Mouse (Mus musculus) lung, postnatal 0 days (tissue): Measurements from ENCODE around the gene Enox1. TPM values are rescaled to one million over a fixed set of nuclear protein-coding genes. Genes with fewer than 3 reads are reported as not detected.

Experiments
- ATAC-seq: fragments of 200-750 bp; cut with Nextera tagmentation; 2 replicates; pipeline ENCODE4 v1.8.0; 2017; ENCODE audit warnings: moderate library complexity
- DNase-seq: peaks from one replicate; pipeline ENCODE4 v3.0.0-alpha.2; 2016; ENCODE audit warnings: low spot score
- H3K27ac ChIP-seq: fragments of 300-500 bp; sonication (generic); 2 replicates; pipeline ENCODE4 v1.5.1; 2014; ENCODE audit warnings: antibody characterized with exemption, mild to moderate bottlenecking, low read length, mixed read lengths
- H3K27me3 ChIP-seq: fragments of 300-500 bp; sonication (generic); replicated peaks from 2 replicates; pipeline ENCODE4 v1.6.1; 2014; ENCODE audit warnings: low read length, mixed read lengths; ENCODE audit not compliant: insufficient read depth
- H3K36me3 ChIP-seq: fragments of 300-500 bp; sonication (generic); 2 replicates; pipeline ENCODE4 v1.6.1; 2014; ENCODE audit warnings: low read length, mixed read lengths; ENCODE audit not compliant: insufficient read depth
- H3K4me1 ChIP-seq: fragments of 300-500 bp; sonication (generic); 2 replicates; pipeline ENCODE4 v1.6.1; 2014; ENCODE audit warnings: antibody characterized with exemption, low read depth, low read length, mixed read lengths; ENCODE audit not compliant: insufficient read depth
- H3K4me2 ChIP-seq: fragments of 300-500 bp; sonication (generic); replicated peaks from 2 replicates; pipeline ENCODE4 v1.6.1; 2014; ENCODE audit warnings: low read depth, mild to moderate bottlenecking, low read length, moderate library complexity, mixed read lengths
- H3K4me3 ChIP-seq: fragments of 300-500 bp; sonication (generic); 2 replicates; pipeline ENCODE4 v1.5.1; 2014; ENCODE audit warnings: low read depth, low read length
- H3K9ac ChIP-seq: fragments of 300-500 bp; sonication (generic); replicated peaks from 2 replicates; pipeline ENCODE4 v1.6.1; 2014; ENCODE audit warnings: low read depth, mild to moderate bottlenecking
- H3K9me3 ChIP-seq: fragments of 300-500 bp; sonication (generic); 2 replicates; pipeline ENCODE4 v1.6.1; 2016; ENCODE audit warnings: low read length, mixed read lengths
- CTCF ChIP-seq: IDR thresholded peaks from 2 replicates; pipeline ENCODE4 v1.5.1; 2016; ENCODE audit warnings: antibody characterized with exemption, mild to moderate bottlenecking
- EP300 ChIP-seq: IDR thresholded peaks from 2 replicates; pipeline ENCODE4 v1.6.1; 2016; ENCODE audit warnings: antibody characterized with exemption, mild to moderate bottlenecking, control low read depth
- WGBS: fragments of 180-500 bp; shearing (Covaris S2); extraction: QIAGEN DNeasy Blood & Tissue Kit; methylation state at CpG from one replicate; pipeline ENCODE4 v1.1.7; 2014; 5-methylcytosine and 5-hydroxymethylcytosine counted together
- polyA plus RNA-seq: library from polyadenylated mRNA; unstranded; fragments of >200 nt; fragmentation: Nextera tagmentation; extraction: Ambion mirVana; gene quantifications from 2 replicates; pipeline ENCODE4 v1.2.1, GENCODE M21; 2015

Enox1 gene
- polyA plus RNA-seq, 1 experiment from 2014 or later = 1.5 TPM

DNA sequence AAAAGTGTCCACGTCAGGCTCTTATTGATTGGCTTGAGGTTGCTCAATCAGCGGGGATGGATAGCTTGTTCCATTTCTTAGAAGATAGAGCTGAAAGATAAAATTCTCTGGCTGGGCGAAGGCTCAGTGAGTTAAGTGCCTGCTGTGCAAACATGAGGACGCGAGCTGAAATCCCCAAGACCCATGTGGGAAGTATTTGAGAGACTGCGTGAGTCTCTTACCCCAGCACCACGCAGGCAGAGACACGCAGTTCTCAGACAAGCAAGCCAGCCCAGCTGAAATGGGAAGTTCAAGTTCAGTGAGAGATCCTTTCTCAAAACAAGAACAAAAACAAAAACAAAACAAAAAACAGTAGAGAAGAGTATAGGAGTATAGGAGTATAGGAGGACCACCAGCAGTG, 54.3 kb downstream of the Enox1 start:
- no peak overlapping the region for H3K4me2 ChIP-seq
- no peak for TF ChIP-seq CTCF
- no peak for TF ChIP-seq EP300
- H3K9ac ChIP-seq = no peak overlapping the region

DNA sequence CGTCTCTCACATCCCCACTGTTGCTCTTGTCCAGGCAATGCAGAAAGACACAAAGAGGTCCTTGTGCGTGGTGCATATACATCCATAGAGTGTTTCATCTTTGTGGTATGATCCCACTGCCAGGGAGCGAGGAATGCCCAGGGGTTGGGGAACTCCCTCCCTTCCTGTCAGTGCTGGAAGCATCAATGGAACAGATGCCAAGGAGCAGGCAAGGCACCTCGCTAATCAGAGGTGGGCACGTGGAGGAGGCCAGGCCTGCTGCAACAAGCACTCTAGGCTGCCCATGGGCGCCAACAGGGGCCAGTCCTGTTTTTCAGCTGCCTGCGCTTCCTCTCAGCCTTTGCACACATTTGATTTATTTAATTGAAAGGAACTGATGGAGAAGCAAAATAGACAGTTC, 56.6 kb downstream of the Enox1 start:
- 66% methylated on average over 7 of the region's 7 CpGs for WGBS
- Histone ChIP-seq H3K4me1 (no peaks in the 10 kb centered on the region), H3K9me3 (no peaks in the 10 kb centered on the region), H3K36me3 (no peaks in the 10 kb centered on the region), H3K27me3 (no peaks in the 10 kb centered on the region), H3K27ac (no peak overlapping the region), H3K4me2 (no peak overlapping the region), H3K4me3 (no peak overlapping the region), H3K9ac (no peak overlapping the region)
- DNase-seq (no peak), ATAC-seq (no peak)
- TF ChIP-seq EP300 (no peak), CTCF (no peak)

More for the DNA sequence above, 54.3 kb downstream of the Enox1 start:
- 64% methylated on average over 8 of the region's 8 CpGs for WGBS
- ATAC-seq (no peak), DNase-seq (no peak)
- H3K4me3 ChIP-seq = no peak overlapping the region
- H3K27ac ChIP-seq = no peak overlapping the region
- no peaks in the 10 kb centered on the region for H3K27me3 ChIP-seq
- no peaks in the 10 kb centered on the region for H3K4me1 ChIP-seq
- H3K36me3 ChIP-seq = no peaks in the 10 kb centered on the region
- no peaks in the 10 kb centered on the region for H3K9me3 ChIP-seq

DNA sequence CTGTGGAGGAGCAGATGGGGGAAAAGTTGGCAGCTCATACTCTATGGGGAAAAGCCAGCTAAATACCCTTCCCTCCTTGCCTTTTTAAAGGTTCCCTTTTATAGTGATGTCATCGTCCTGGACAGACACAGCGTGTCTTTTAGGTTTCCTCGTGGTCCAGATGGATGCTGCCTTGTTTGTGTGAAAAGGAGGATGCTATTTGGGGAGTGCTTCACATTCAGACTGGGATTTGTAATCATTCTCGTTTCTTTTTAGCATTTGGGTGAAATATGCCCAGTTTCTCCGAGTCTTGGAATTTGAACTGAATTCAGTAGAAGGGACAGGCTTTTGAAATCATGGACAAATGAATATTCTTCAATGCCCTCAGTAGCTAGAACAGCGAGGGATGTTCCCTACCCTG, 58.3 kb downstream of the Enox1 start:
- H3K4me3 ChIP-seq = no peak overlapping the region
- no peaks in the 10 kb centered on the region for H3K4me1 ChIP-seq
- 78% methylated on average over 6 of the region's 6 CpGs for WGBS
- no peak overlapping the region for H3K9ac ChIP-seq
- no peaks in the 10 kb centered on the region for H3K36me3 ChIP-seq
- H3K27ac ChIP-seq = no peak overlapping the region
- H3K9me3 ChIP-seq = no peaks in the 10 kb centered on the region
- no peak for DNase-seq
- ATAC-seq = no peak
- H3K27me3 ChIP-seq = no peaks in the 10 kb centered on the region
- TF ChIP-seq CTCF = no peak
- TF ChIP-seq EP300 = no peak
- no peak overlapping the region for H3K4me2 ChIP-seq

DNA sequence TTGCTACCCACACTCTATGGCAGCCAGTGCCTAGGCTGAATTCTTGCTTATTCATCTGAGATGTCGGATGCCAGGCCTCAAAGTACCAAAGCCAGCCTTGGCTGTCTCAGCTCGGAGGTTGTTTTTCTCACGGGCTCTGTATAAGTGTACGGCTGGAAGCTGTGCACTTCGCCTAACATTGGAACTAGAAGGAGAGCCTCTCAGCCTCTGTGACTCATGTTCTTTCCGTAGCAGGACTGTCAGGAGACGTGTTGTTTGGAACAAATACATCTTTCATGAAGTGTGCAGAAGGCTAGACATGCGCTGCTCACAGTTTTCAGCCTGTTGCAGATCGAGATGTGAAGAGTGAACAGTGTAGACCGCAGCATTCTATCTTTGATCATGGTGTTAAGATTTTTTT, 68.8 kb downstream of the Enox1 start:
- no peak overlapping the region for H3K27ac ChIP-seq
- H3K4me3 ChIP-seq = no peak overlapping the region
- no peaks in the 10 kb centered on the region for H3K36me3 ChIP-seq
- no peaks in the 10 kb centered on the region for H3K9me3 ChIP-seq
- no peaks in the 10 kb centered on the region for H3K4me1 ChIP-seq
- no peak overlapping the region for H3K9ac ChIP-seq
- ATAC-seq (peak; percentile 63), DNase-seq (peak; percentile 20)
- no peaks in the 10 kb centered on the region for H3K27me3 ChIP-seq
- no peak for TF ChIP-seq CTCF
- no peak for TF ChIP-seq EP300
- H3K4me2 ChIP-seq = no peak overlapping the region
- WGBS = 65% methylated on average over 10 of the region's 10 CpGs

DNA sequence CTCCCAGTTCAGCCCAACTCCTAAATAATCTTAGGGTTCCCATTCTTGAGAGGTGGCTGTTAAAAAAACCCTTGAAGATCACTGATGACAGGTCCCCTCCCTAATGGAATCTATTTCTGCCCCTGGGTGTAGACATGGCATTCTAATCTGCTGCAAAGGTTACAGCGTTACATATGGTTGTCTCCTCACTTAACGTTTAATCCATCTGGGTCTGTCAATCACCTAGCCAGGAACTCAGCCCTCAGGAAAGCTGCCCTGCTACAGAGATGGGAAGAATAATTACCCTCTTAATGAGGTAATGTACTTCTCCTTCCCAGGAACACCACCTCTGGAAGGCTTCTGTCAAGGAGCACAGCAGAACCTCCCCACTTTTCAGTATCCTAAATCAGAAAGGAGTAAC, 82.2 kb downstream of the Enox1 start:
- ATAC-seq (no peak), DNase-seq (no peak)
- Histone ChIP-seq H3K4me1 (no peaks in the 10 kb centered on the region), H3K36me3 (no peaks in the 10 kb centered on the region), H3K27me3 (no peaks in the 10 kb centered on the region), H3K27ac (no peak overlapping the region), H3K9ac (no peak overlapping the region), H3K4me3 (no peak overlapping the region), H3K4me2 (no peak overlapping the region), H3K9me3 (no peaks in the 10 kb centered on the region)
- 80% methylated on average over 2 of the region's 2 CpGs for WGBS
- TF ChIP-seq CTCF (no peak), EP300 (no peak)

DNA sequence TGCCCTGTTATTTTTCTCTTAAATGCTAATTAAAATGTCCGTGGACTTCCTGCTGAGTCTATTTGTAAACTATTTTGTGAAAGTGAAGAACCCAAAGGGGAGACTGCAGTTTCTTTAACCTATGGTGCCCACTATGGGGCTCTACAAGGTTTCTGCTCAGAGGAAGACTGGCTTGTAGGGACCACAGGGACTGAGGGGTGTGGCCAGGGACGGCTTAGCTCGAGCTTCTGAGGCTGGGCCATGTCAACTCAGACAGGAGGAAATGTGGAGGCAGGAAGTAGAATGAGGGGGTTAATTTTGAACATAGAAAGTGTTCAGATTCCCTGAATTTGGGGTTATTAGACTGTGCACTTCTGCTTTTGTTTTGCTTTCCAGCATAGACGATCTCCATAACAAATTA, 82.8 kb downstream of the Enox1 start:
- 34% methylated on average over 4 of the region's 4 CpGs for WGBS
- Histone ChIP-seq H3K27ac (no peak overlapping the region), H3K4me2 (no peak overlapping the region), H3K9ac (no peak overlapping the region), H3K27me3 (no peaks in the 10 kb centered on the region), H3K36me3 (no peaks in the 10 kb centered on the region), H3K4me3 (no peak overlapping the region), H3K4me1 (no peaks in the 10 kb centered on the region), H3K9me3 (no peaks in the 10 kb centered on the region)
- no peak for ATAC-seq
- no peak for TF ChIP-seq CTCF
- TF ChIP-seq EP300 = no peak
- DNase-seq = peak; percentile 36

DNA sequence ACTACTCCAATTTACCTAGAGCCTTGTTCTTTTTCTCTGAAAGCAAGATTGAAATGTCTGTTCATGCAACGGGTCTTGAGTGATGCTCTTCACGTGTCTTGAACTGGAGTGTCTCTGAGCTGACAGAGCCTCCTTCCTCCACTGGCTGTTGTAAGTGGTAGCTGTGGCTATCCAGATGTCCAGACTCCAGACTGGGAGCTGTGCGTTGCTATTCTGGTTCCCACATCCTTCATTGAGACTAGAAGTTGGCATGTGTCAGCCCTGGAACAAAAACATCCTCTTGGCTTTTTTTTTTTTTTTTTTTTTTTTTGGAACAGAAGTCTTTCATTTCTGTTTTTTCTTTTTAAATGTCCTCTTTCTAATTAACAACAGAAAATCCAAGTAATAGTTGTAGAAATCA, 90.4 kb downstream of the Enox1 start:
- DNase-seq (peak; percentile 41), ATAC-seq (peak; percentile 30; the same call in 1 of the 2 replicates)
- no peaks in the 10 kb centered on the region for H3K27me3 ChIP-seq
- 48% methylated on average over 3 of the region's 3 CpGs for WGBS
- H3K9me3 ChIP-seq = no peaks in the 10 kb centered on the region
- no peak overlapping the region for H3K9ac ChIP-seq
- H3K36me3 ChIP-seq = no peaks in the 10 kb centered on the region
- H3K4me3 ChIP-seq = no peak overlapping the region
- no peak overlapping the region for H3K4me2 ChIP-seq
- H3K27ac ChIP-seq = no peak overlapping the region
- H3K4me1 ChIP-seq = no peaks in the 10 kb centered on the region
- TF ChIP-seq EP300 = no peak
